Mouse (Mus musculus): ENCODE data around the gene Irf8.

GRCm38 (mm10) chr8:120758005-120758404, 21.8 kb downstream of the Irf8 start:
- TF ChIP-seq CTCF (IDR thresholded peaks at IDR 0.05; ENCODE audit: low read depth) (no peak), EP300 (IDR thresholded peaks at IDR 0.05; ENCODE audit: low read depth) (no peak)
